Mouse (Mus musculus): ENCODE data around the gene Pomt2. TPM values are rescaled to one million over a fixed set of nuclear protein-coding genes. Genes with fewer than 3 reads are reported as not detected.
"Not testable (repeated sequence)": the region's sequence is repeated elsewhere in the genome, so short reads cannot be mapped to it uniquely, and the experiment has no call there.

The Pomt2 gene
- polyA plus RNA-seq (2015; fragmentation: Nextera tagmentation; extraction: Ambion mirVana) = 15.8 and 17.1 TPM in 2 replicates

- no peaks in the 10 kb centered on the region for H3K36me3 ChIP-seq (replicated peaks)
- H3K9ac ChIP-seq = peak within 1 kb of the TSS; percentile 89
- ATAC-seq (replicated peaks) = peak; percentile 97
- H3K9me3 ChIP-seq = 0 out of 2 replicates have a peak, but pooled peaks cover under 1% of the 10 kb centered on the region
- no peaks in the 10 kb centered on the region for H3K27me3 ChIP-seq (replicated peaks)
- H3K4me2 ChIP-seq = peak within 1 kb of the TSS; percentile 70
- H3K4me3 ChIP-seq = peak within 1 kb of the TSS; percentile 98
- H3K4me1 ChIP-seq = peaks cover 17% of the 10 kb centered on the region
- peak within 1 kb of the TSS; percentile 100 for H3K27ac ChIP-seq
- under 1% methylated on average over 61 of the region's 61 CpGs for WGBS
Measured at GRCm38 (mm10) chr12:87147395-87148089, at the start of gene Pomt2. TSS of gene Pomt2 (minus strand) at chr12:87147968.

GRCm38 (mm10) chr12:87196310-87196709 is 48.5 kb upstream of the Pomt2 start:
- Histone ChIP-seq H3K27ac (no peak overlapping the region), H3K4me1 (peaks cover 21% of the 10 kb centered on the region), H3K9ac (no peak overlapping the region), H3K27me3 (replicated peaks) (no peaks in the 10 kb centered on the region), H3K4me2 (no peak overlapping the region), H3K4me3 (no peak overlapping the region), H3K9me3 (no peaks in the 10 kb centered on the region), H3K36me3 (replicated peaks) (no peaks in the 10 kb centered on the region)
- no peak for ATAC-seq (replicated peaks)

- H3K4me1 ChIP-seq = peaks cover 16% of the 10 kb centered on the region
- 90% methylated on average over 1 of the region's 1 CpGs for WGBS
- no peak overlapping the region for H3K27ac ChIP-seq
- H3K9me3 ChIP-seq = no peaks in the 10 kb centered on the region
- no peaks in the 10 kb centered on the region for H3K27me3 ChIP-seq (replicated peaks)
- no peaks in the 10 kb centered on the region for H3K36me3 ChIP-seq (replicated peaks)
- no peak overlapping the region for H3K4me2 ChIP-seq
- no peak overlapping the region for H3K9ac ChIP-seq
- H3K4me3 ChIP-seq = no peak overlapping the region
- no peak for ATAC-seq (replicated peaks)
Measured at GRCm38 (mm10) chr12:87195069-87195468, 47.3 kb upstream of the Pomt2 start.

GRCm38 (mm10) chr12:87193008-87193407 is 45.2 kb upstream of the Pomt2 start:
- Histone ChIP-seq H3K4me2 (no peak overlapping the region), H3K4me1 (peaks cover 4% of the 10 kb centered on the region), H3K27me3 (replicated peaks) (no peaks in the 10 kb centered on the region), H3K36me3 (replicated peaks) (no peaks in the 10 kb centered on the region), H3K4me3 (no peak overlapping the region), H3K9ac (no peak overlapping the region), H3K9me3 (no peaks in the 10 kb centered on the region), H3K27ac (no peak overlapping the region)
- 94% methylated on average over 3 of the region's 3 CpGs for WGBS
- no peak for ATAC-seq (replicated peaks)

- Histone ChIP-seq H3K4me3 (no peak overlapping the region), H3K36me3 (replicated peaks) (0 out of 2 replicates have a peak, but pooled peaks cover 6% of the 10 kb centered on the region), H3K4me2 (no peak overlapping the region), H3K27ac (no peak overlapping the region), H3K4me1 (no peaks in the 10 kb centered on the region), H3K27me3 (replicated peaks) (no peaks in the 10 kb centered on the region), H3K9me3 (no peaks in the 10 kb centered on the region), H3K9ac (no peak overlapping the region)
- no peak for ATAC-seq (replicated peaks)
- WGBS = 95% methylated on average over 4 of the region's 4 CpGs
Measured at GRCm38 (mm10) chr12:87177631-87178030, 29.9 kb upstream of the Pomt2 start.

GRCm38 (mm10) chr12:87175194-87175946 is 27.6 kb upstream of the Pomt2 start:
- Histone ChIP-seq H3K9ac (no peak overlapping the region), H3K4me2 (no peak overlapping the region), H3K9me3 (no peaks in the 10 kb centered on the region), H3K4me1 (no peaks in the 10 kb centered on the region), H3K4me3 (no peak overlapping the region), H3K27me3 (replicated peaks) (no peaks in the 10 kb centered on the region), H3K27ac (no peak overlapping the region), H3K36me3 (replicated peaks) (peaks cover 5% of the 10 kb centered on the region; the same call in 1 of the 2 replicates)
- no peak for ATAC-seq (replicated peaks)
- WGBS = 79% methylated on average over 4 of the region's 4 CpGs

- 94% methylated on average over 5 of the region's 5 CpGs for WGBS
- Histone ChIP-seq H3K4me2 (no peak overlapping the region), H3K36me3 (replicated peaks) (no peaks in the 10 kb centered on the region), H3K9me3 (no peaks in the 10 kb centered on the region), H3K9ac (no peak overlapping the region), H3K27me3 (replicated peaks) (no peaks in the 10 kb centered on the region), H3K4me1 (no peaks in the 10 kb centered on the region), H3K4me3 (no peak overlapping the region), H3K27ac (no peak overlapping the region)
- no peak for ATAC-seq (replicated peaks)
Measured at GRCm38 (mm10) chr12:87160815-87161214, 13.0 kb upstream of the Pomt2 start.

GRCm38 (mm10) chr12:87160310-87160709 is 12.5 kb upstream of the Pomt2 start:
- Histone ChIP-seq H3K9me3 (no peaks in the 10 kb centered on the region), H3K4me1 (no peaks in the 10 kb centered on the region), H3K27ac (no peak overlapping the region), H3K4me3 (no peak overlapping the region), H3K27me3 (replicated peaks) (no peaks in the 10 kb centered on the region), H3K4me2 (no peak overlapping the region), H3K9ac (no peak overlapping the region), H3K36me3 (replicated peaks) (no peaks in the 10 kb centered on the region)
- 83% methylated on average over 1 of the region's 1 CpGs for WGBS
- no peak for ATAC-seq (replicated peaks)

GRCm38 (mm10) chr12:87158099-87158498 is 10.3 kb upstream of the Pomt2 start:
- H3K4me1 ChIP-seq = no peaks in the 10 kb centered on the region
- H3K9ac ChIP-seq = no peak overlapping the region
- no peak overlapping the region for H3K4me2 ChIP-seq
- no peak for ATAC-seq (replicated peaks)
- no peaks in the 10 kb centered on the region for H3K36me3 ChIP-seq (replicated peaks)
- no peak overlapping the region for H3K4me3 ChIP-seq
- no peaks in the 10 kb centered on the region for H3K9me3 ChIP-seq
- H3K27ac ChIP-seq = no peak overlapping the region
- 76% methylated on average over 7 of the region's 7 CpGs for WGBS
- H3K27me3 ChIP-seq (replicated peaks) = no peaks in the 10 kb centered on the region

- Histone ChIP-seq H3K9ac (no peak overlapping the region), H3K4me2 (no peak overlapping the region), H3K9me3 (0 out of 2 replicates have a peak, but pooled peaks cover 5% of the 10 kb centered on the region), H3K27ac (no peak overlapping the region), H3K4me1 (no peaks in the 10 kb centered on the region), H3K36me3 (replicated peaks) (no peaks in the 10 kb centered on the region), H3K4me3 (no peak overlapping the region), H3K27me3 (replicated peaks) (no peaks in the 10 kb centered on the region)
- no peak for ATAC-seq (replicated peaks)
- 63% methylated on average over 4 of the region's 4 CpGs for WGBS
Measured at GRCm38 (mm10) chr12:87157361-87157760, 9.6 kb upstream of the Pomt2 start.

- H3K9ac ChIP-seq; H3K27ac ChIP-seq; H3K4me3 ChIP-seq; H3K27me3 ChIP-seq (replicated peaks); H3K36me3 ChIP-seq (replicated peaks); H3K9me3 ChIP-seq; H3K4me1 ChIP-seq; ATAC-seq (replicated peaks); H3K4me2 ChIP-seq: not testable (repeated sequence)
- whole genome bisulfite sequencing = 84% methylated on average over 4 of the region's 4 CpGs
Measured at GRCm38 (mm10) chr12:87154448-87154847, 6.7 kb upstream of the Pomt2 start.

GRCm38 (mm10) chr12:87149471-87149870 is 1.7 kb upstream of the Pomt2 start:
- 96% methylated on average over 5 of the region's 5 CpGs for WGBS
- Histone ChIP-seq H3K9me3 (0 out of 2 replicates have a peak, but pooled peaks cover 5% of the 10 kb centered on the region), H3K36me3 (replicated peaks) (no peaks in the 10 kb centered on the region), H3K4me2 (no peak overlapping the region), H3K4me1 (peaks cover 17% of the 10 kb centered on the region), H3K4me3 (no peak overlapping the region), H3K27ac (no peak overlapping the region), H3K27me3 (replicated peaks) (no peaks in the 10 kb centered on the region), H3K9ac (no peak overlapping the region)
- no peak for ATAC-seq (replicated peaks)

Data from midbrain, embryonic 15.5 days (tissue).